Mouse (Mus musculus) testis, adult 2 months (tissue): Measurements from ENCODE around the gene Nelfb. TPM values are rescaled to one million over a fixed set of nuclear protein-coding genes. Genes with fewer than 3 reads are reported as not detected.
"Not testable (repeated sequence)": the region's sequence is repeated elsewhere in the genome, so short reads cannot be mapped to it uniquely, and the experiment has no call there.

Experiments used
- H3K27ac ChIP-seq: fragments of 200-500 bp; 2 replicates; pipeline ENCODE4 v1.5.1; 2012; ENCODE audit warnings: low read depth, low read length; ENCODE audit not compliant: control insufficient read depth, insufficient read depth
- H3K27me3 ChIP-seq: fragments of 200-500 bp; 2 replicates; pipeline ENCODE4 v1.6.1; 2012; ENCODE audit warnings: mild to moderate bottlenecking, low read length, moderate library complexity; ENCODE audit not compliant: control insufficient read depth, insufficient read depth
- H3K36me3 ChIP-seq: fragments of 200-500 bp; 2 replicates; pipeline ENCODE4 v1.6.1; 2012; ENCODE audit warnings: mild to moderate bottlenecking, low read length; ENCODE audit not compliant: control insufficient read depth, insufficient read depth
- H3K4me1 ChIP-seq: fragments of 200-500 bp; 2 replicates; pipeline ENCODE4 v1.6.1; 2012; ENCODE audit warnings: low read length; ENCODE audit not compliant: control insufficient read depth, insufficient read depth
- H3K4me3 ChIP-seq: fragments of 200-500 bp; 2 replicates; pipeline ENCODE4 v1.5.1; 2012; ENCODE audit warnings: low read depth, mild to moderate bottlenecking, low read length, moderate library complexity, mixed read lengths; ENCODE audit not compliant: control insufficient read depth
- CTCF ChIP-seq: fragments of 200-500 bp; IDR thresholded peaks from 2 replicates; pipeline ENCODE4 v1.5.1; 2012; ENCODE audit warnings: low read depth, mild to moderate bottlenecking, inconsistent platforms, low read length, moderate library complexity; ENCODE audit not compliant: control insufficient read depth, insufficient read depth, insufficient replicate concordance
- POLR2A ChIP-seq: fragments of 200-500 bp; IDR thresholded peaks from 2 replicates; pipeline ENCODE4 v1.6.1; 2012; ENCODE audit warnings: low read depth, mild to moderate bottlenecking, inconsistent platforms, low read length, moderate library complexity; ENCODE audit not compliant: control insufficient read depth
- polyA plus RNA-seq: library from polyadenylated mRNA; depleted of rRNA; stranded (reverse); fragments of >200 nt; gene quantifications from 2 replicates; pipeline ENCODE4 v1.2.3, GENCODE M21; 2012; rRNA removed

Gene Nelfb
- 20.7 and 24.9 TPM in 2 replicates for polyA plus RNA-seq

DNA sequence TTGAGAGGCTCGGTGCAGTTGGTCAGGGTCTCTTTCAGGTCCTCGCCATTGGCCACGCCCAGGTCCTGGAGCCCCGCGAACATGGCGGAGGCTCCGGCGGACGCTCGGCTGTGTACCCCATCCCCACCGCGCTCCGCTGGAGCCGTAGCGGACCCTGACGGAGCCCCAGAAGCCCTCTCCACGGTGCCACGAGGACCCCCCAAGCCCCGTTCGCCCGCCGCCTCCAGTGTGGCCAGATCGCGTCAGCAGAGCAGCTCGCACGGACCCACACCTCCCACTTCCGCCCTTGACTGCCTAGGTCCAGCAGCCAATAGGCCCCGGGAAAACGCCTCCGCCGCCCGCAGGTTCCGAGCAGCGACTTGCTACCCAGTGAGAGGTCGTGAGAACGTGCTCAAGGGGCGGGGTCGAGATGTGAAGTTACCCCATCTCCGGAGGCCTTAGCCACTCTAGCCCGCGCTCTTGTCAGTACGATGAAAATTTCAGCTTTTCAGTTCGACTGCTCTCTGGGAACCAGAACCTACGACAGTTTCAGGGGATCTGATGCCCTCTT lies at the start of gene Nelfb:
TSS of gene Nelfb (minus strand) at position 369 of the 550 bp plus-strand sequence.
- H3K4me1 ChIP-seq, result peaks cover 2% of the 10 kb centered on the region
- peak within 1 kb of the TSS; percentile 98 for H3K4me3 ChIP-seq
- no peaks in the 10 kb centered on the region for H3K36me3 ChIP-seq
- TF ChIP-seq CTCF (no peak), POLR2A (peak; percentile 81)
- H3K27me3 ChIP-seq, result no peaks in the 10 kb centered on the region
- H3K27ac ChIP-seq, result peak within 1 kb of the TSS; percentile 91

DNA sequence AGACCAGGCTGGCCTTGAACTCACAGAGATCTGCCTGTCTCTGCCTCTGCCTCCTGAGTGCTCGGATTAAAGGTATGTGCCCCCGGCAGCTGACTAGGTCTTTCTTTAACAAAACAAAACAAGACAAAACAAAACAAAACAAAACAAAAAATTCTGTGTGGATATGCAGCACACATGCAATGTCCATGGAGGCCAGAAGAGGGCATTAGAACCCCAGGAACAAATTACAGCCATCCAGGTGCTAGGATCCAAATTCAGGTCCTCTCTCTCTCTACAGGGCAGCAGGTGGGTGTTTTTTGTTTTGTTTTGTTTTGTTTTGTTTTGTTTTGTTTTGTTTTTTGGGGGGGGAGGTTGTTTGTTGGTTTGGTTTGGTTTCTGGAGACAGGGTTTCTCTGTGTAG lies 47.6 kb upstream of the Nelfb start:
- H3K27ac ChIP-seq, result no peak overlapping the region
- TF ChIP-seq POLR2A (no peak), CTCF (no peak)
- no peaks in the 10 kb centered on the region for H3K27me3 ChIP-seq
- H3K4me1 ChIP-seq, result peaks cover 20% of the 10 kb centered on the region
- no peaks in the 10 kb centered on the region; the same call in 1 of the 2 replicates for H3K36me3 ChIP-seq
- no peak overlapping the region for H3K4me3 ChIP-seq

DNA sequence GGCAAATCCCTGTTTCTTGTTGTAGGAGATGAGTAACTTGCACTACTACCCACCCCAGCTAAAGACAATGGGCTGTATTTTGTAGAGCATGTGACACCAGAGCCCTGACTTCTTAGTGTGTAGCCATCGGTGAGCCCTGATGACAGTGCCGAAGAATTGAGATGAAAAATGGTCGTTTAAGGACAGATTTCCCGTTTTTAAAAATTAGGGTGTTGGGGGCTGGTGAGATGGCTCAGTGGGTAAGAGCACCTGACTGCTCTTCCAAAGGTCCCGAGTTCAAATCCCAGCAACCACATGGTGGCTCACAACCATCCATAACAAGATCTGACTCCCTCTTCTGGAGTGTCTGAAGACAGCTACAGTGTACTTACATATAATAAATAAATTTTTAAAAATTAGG lies 46.0 kb upstream of the Nelfb start:
- peaks cover 10% of the 10 kb centered on the region for H3K4me1 ChIP-seq
- H3K4me3 ChIP-seq, H3K27ac ChIP-seq, H3K36me3 ChIP-seq, H3K27me3 ChIP-seq: not testable (repeated sequence)

DNA sequence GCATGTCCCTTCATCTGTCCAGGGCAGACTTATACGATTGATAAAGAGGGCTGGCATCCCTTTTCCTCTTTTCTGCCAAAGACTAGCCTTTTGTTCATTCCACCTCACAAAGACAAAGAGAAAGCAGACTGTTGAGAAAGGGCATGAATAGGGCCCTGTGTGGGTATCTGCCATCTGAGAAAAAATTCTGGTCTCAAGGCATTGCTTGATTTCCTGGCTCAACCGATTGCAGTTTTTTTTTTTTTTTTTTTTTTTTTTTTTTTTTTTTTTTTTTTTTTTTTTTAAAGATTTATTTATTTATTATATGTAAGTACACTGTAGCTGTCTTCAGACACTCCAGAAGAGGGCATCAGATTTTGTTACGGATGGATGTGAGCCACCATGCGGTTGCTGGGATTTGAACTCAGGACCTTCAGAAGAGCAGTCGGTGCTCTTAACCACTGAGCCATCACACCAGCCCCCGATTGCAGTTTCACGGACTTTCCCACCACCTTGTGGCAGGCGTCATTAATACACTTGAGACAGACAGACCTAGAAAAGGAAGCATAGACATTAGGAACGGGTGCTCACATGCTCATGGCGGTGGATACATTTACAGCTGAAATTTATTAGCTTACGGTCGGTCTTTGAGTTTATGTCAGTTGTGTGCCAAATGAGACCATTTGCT lies 45.3 kb upstream of the Nelfb start:
- H3K4me1 ChIP-seq, H3K27ac ChIP-seq, H3K27me3 ChIP-seq, H3K36me3 ChIP-seq, H3K4me3 ChIP-seq: not testable (repeated sequence)

DNA sequence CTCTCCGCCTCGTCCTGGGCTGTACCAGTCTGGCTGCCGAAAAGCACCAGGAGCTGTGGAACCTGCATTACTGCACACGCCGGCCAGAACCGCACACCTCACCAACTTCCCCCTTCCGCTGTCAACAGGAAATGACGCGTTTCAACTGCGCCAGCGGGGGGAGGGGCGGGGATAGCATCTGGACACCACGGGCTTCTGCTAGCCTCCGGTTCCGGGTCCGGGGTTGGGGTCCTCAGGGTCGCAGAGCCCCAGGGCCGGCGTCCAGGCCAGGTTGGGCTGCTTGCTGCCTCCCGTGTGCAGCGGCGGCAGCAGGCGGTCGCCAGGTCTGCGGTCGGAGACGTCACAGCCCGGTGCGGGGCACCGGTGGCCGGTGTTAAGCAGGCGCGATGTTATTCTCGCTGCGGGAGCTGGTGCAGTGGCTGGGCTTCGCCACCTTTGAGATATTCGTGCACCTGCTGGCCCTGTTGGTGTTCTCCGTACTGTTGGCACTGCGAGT lies 44.0 kb upstream of the Nelfb start, which contains the start of gene Tmem203:
TSS of gene Tmem203 (plus strand) at position 156 of the 496 bp plus-strand sequence.
- no peaks in the 10 kb centered on the region for H3K27me3 ChIP-seq
- peak within 1 kb of the TSS; percentile 99 for H3K4me3 ChIP-seq
- no peaks in the 10 kb centered on the region for H3K36me3 ChIP-seq
- H3K27ac ChIP-seq, result peak within 1 kb of the TSS; percentile 85
- H3K4me1 ChIP-seq, result peaks cover 6% of the 10 kb centered on the region
- TF ChIP-seq CTCF (no peak), POLR2A (peak; percentile 88)

DNA sequence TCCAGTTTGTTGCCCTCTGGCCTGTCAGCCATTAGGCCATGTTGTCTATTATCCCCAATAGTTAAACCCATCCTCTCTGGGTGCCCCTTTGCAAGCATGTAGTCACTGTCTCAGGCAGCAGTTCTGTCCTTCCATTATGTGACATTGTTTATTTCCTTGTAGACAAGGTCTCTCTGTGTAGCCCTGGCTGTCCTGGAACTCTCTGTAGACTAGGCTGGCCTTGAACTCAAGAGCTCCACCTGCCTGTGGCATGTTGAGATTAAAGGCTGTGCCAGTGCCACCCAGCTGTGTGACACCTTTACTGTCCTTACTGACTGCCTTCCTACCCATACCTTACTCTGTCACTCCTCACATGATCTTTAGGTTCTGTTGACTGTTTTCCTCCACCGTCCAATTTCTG lies 41.0 kb upstream of the Nelfb start:
- H3K4me3 ChIP-seq, result no peak overlapping the region
- no peak overlapping the region for H3K27ac ChIP-seq
- no peak for TF ChIP-seq POLR2A
- no peak for TF ChIP-seq CTCF
- peaks cover 6% of the 10 kb centered on the region for H3K4me1 ChIP-seq
- no peaks in the 10 kb centered on the region for H3K36me3 ChIP-seq
- no peaks in the 10 kb centered on the region for H3K27me3 ChIP-seq

DNA sequence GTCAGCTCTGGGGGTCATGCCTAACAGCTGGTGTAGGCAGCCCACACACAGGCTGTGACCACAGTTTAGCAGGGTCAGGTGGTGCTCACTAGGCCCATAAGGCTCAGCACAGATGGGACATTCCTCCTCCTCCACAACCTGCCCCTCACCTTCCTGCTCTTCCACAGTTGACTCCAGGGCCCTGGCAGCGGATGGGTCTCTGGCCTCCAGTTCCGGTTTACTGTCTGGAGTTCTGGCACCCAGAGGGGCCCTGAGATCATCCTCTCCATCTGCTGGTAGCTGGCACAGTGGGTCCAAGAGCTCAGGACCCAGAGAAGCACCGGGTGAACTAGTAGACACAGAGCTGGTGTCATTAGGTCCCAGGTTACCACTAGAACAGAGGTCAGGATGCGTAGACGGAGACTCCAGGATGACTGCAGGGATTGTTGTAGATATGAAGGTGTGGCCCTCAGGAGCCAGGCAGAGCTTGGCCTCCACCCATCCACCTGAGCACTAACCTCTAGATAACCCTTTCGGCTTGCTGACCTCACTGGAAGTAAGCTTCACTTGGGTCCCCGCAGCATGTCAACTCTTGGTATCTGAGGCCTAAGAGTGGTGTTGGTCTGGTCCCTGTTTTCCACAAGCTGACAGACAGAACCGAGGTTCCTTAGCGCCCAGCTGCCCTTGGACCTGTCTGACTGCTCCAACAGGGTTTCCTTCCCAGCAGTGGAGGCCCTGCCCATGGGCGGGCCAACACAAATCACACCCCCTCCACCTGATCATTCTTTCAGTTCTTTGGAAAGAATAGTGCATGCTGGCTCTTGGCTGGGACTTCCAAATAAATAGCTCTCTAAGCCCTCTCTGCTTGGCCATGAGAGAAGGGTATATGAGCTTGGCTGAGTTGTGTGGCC lies 35.1 kb upstream of the Nelfb start, which contains the start of gene AL732309.1:
TSS of gene AL732309.1 (minus strand) at position 681 of the 890 bp plus-strand sequence.
- no peak within 1 kb of the TSS for H3K4me3 ChIP-seq
- no peak within 1 kb of the TSS for H3K27ac ChIP-seq
- no peaks in the 10 kb centered on the region; the same call in 1 of the 2 replicates for H3K36me3 ChIP-seq
- no peaks in the 10 kb centered on the region for H3K27me3 ChIP-seq
- TF ChIP-seq CTCF (no peak), POLR2A (no peak)
- peaks cover 11% of the 10 kb centered on the region for H3K4me1 ChIP-seq
